Mouse (Mus musculus) gastrocnemius, postnatal 14 days (tissue): ENCODE measurements around the gene Daxx. TPM values are rescaled to one million over a fixed set of nuclear protein-coding genes. Genes with fewer than 3 reads are reported as not detected.
A peak's percentile ranks its signal among the peaks of the same experiment; 100 is the strongest.
"Not testable (repeated sequence)": the region's sequence is repeated elsewhere in the genome, so short reads cannot be mapped to it uniquely, and the experiment has no call there.

Experiments
- DNase-seq: peaks from one replicate; pipeline ENCODE4 v3.0.0; 2021; ENCODE audit warnings: mixed read lengths
- intact Hi-C: fragments of 180-260 bp; cut with DNase I; formaldehyde crosslinking; loops from one replicate; pipeline ENCODE4 v1.15.1; 2025; ENCODE audit warnings: low total_unique reads
- long read RNA-seq, 2 experiments: library from polyadenylated mRNA; stranded (forward); transcript quantifications; one replicate each; pipeline ENCODE4 v2.0.0; 2021
- total RNA-seq, 2 experiments: library from RNA; stranded (reverse); gene quantifications; 2 replicates each; pipeline ENCODE4 v1.2.3; 2021

Daxx gene
- 10 to 100 TPM; 10.2 to 13.8 TPM for total RNA-seq
- long read RNA-seq, experiment 1, transcript Daxx-201 (8 exons, 2,581 nt): major isoform, 8 of 14 reads
- long read RNA-seq, experiment 1, partial matches to known transcripts: 4 of 14 reads
- long read RNA-seq, experiment 1, other reads (novel, unspliced or antisense): 2 of 14 reads
- long read RNA-seq, experiment 2, transcript Daxx-201 (8 exons, 2,581 nt): major isoform, 7 of 7 reads
- long read RNA-seq, experiment 2, partial matches to known transcripts: 0 of 7 reads
- long read RNA-seq, experiment 2, other reads (novel, unspliced or antisense): 0 of 7 reads

DNA sequence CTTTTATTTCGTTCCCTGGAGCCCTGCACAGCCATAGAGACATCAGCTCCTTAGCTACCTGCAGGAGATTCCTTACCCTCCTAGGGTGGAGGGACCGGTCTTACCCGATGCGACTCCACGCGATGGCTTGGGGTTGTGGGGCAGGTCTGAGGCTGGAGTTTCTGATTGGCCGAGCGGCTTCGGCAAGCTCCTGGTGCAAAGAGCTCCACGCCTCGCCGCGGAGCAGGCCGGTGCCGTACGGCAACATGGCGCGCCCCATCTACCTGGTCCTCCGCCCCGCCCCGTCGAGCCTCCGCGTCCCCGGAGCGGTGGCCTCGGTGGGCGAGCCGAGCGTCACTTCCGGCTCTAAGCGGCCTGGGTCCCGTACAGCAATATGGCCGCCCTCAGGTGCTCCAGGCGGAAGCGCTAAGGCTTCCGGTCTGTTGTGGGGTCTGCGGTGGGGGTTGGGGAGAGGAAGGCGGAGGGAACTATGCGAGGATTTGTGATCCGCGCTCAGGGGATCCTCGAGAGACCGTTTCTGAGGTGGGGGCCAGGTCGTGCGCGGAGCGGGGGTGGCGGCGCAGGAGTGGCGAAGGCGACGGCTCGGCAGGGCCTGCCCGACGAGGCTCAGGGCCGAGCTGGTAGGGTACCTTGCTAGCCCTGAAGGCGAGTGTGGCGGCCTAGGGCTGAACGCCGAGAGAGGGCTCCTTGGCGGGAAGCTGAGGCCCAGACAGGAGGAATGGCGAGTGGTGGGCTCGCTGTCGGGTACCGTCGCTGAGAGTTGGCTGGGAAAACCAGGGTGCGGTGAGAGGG, at the start of gene Daxx:
Daxx (plus strand) TSS at position 338 of the 792 bp plus-strand sequence.
- intact Hi-C loops: no loop called here
- peak; percentile 99 for DNase-seq

DNA sequence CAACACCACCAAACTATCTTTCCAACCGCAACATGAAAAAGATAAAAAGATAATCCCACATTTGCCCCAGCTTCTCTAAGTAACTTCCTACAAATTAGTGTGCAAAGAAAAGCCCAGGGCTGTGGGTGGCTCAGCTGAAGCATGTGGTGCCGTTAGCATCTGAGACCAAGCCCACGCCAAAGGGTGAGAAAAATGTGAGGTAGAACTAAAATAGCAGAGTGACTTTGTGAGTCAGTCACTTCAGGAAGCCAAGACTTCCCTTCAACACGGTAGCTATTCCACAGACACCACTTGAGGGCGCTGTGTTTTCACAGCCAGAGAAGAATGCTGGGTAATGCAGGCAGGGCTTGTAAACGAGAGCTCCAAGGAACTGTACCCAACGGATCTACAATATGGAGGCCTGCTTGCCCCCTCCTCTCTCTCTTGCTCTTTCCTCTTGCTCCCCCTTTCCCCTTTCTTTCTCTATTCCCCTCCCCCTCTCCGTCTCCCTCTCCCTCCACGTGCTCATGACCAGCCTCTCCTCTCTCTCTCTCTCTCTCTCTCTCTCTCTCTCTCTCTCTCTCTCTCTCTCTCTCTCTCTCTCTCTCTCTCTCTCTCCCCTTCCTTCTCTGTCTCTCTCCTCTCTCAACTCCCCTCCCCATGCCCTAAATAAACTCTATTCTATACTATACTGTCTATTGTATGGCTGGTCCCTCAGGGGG, 43.7 kb upstream of the Daxx start:
- peak; percentile 26 for DNase-seq
- intact Hi-C loops: no loop called here

DNA sequence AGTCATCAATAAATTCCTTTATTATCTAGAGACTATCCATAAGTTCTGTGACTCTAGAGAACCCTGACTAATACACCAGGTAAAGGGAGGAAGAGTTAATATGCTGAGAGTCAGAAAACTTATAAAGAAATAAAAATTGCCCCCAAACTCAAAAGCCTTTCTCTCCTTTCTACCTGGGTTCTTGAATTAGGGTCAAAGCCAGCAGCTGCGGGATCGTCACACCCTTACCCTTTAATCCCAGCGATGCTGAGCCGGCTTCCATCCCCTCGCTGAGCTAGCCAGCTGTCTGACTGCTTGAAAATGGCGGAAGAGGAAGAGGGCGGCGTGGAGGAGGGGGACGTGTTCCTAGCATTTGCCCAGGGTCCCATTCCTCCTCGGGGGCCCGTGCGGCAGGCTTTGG, 35.7 kb upstream of the Daxx start, which contains the start of gene Gm7029:
Gm7029 (plus strand) TSS at position 301 of the 400 bp plus-strand sequence.
- DNase-seq, intact Hi-C loops: not testable (repeated sequence)

DNA sequence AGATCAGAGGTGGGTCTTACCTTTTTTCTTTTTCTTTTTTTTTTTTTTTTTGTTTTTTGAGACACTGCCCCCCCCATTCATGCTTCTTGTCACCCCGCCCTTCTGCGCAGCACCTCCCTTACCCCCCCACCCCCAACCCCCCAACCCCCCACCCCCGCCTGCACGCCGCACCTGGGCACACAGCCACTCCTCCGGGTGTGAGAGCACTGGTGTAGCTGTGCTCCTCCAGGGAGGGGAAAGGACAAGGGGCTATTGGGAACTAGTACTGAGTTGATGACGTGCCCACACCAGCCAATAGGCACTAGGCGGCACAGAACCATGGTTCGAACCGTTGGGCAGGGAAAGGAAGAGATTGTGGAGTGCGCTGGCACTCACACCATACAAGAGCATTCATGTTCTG, 34.8 kb upstream of the Daxx start:
- intact Hi-C loops: no loop called here
- DNase-seq: no peak

DNA sequence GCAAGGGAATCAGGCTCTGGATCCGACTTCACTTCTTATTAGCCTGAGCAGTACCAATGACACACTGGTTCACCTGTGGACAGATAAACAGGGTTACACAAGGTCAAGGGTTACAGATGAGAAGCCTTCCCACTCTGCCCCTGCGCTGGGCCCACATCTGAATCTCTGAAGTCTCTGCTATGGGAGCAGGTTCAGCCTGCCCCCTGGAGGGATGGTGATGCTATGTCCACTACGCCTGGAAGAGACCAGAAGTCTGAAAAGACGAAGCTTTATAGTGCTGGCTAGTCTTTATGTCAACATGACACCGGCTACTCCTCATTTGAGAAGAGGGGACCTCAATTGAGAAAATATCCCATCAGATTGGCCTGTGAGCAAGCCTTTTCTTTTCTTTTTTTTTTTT, 33.4 kb upstream of the Daxx start:
- intact Hi-C loops, DNase-seq: not testable (repeated sequence)

DNA sequence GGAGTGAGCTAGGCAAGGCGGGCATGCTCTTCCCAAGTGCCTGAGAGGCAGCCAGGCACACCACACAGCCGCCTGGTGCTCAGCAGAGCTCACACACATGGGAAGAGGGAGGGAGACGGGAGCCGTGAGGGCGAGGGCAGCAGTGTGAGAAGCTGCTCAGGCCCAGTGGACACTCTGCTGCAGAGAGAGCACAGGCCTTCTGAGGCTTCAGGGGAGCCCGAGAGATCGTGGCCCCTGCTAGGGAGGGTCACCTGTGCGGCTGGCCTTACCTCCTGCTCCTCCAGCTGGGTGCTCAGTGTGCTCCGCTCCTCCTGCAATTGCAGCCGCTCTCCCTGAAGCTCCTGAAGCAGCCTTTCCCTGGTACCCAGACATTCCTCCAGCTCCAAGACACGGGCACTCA, 24.9 kb upstream of the Daxx start:
- intact Hi-C loops, DNase-seq: not testable (repeated sequence)

DNA sequence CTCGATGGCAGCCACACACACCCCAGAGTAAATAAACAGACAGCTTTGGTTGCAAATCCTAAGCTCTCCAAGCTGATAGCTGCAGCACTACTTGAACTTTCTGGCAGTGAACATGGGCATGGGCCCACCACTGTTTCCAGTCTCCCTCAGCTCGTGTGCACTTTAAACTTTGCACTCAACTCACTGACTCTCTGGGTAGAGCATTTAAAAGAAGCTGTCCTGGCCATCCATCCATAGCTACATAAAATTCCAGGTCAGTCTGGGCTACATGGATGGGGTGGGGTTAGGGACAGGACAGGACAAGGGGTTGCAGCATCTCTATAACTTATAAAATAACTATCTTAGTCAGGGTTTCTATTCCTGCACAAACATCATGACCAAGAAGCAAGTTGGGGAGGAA, 21.4 kb upstream of the Daxx start:
- DNase-seq, intact Hi-C loops: not testable (repeated sequence)

DNA sequence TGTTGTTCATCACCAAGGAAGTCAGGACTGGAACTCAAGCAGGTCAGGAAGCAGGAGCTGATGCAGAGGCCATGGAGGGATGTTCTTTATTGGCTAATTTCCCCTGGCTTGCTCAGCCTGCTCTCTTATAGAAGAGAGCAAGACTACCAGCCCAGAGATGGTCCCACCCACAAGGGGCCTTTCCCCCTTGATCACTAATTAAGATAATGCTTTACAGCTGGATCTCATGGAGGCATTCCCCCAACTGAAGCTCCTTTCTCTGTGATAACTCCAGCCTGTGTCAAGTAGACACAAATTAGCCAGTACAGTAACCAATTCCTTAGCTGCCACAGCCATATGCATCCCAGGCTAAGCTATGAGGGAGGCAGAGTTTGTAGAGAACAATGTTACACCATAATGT, 21.0 kb upstream of the Daxx start:
- intact Hi-C loops, DNase-seq: not testable (repeated sequence)

DNA sequence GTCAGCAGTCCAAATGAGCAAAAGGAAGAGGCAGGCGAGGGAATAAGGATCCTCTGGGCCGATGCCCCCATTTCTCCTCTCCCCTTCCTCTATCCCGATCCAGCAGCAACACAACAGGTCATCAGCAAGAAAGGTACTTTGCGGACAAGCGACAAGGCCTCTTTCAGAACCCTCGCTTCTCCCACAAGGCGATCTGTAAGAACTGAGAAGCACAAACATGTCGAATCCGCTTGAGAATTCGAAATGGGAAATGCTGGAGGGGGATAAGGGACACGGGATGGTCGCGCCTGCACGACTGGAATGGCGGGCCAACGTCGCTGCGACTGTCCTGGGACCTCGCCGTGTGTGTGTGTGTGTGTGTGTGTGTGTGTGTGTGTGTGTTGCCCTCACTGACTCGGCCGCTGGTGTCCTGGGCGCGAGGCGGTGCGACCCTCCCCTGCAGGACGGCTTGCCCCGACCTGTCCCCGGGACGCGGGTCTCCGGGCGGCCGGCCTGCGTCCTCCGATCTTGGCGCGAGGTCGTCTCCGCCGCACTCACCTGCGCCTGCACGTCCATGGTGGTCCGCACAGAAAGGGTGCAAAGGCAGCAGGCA, 19.2 kb upstream of the Daxx start:
- DNase-seq, intact Hi-C loops: not testable (repeated sequence)

DNA sequence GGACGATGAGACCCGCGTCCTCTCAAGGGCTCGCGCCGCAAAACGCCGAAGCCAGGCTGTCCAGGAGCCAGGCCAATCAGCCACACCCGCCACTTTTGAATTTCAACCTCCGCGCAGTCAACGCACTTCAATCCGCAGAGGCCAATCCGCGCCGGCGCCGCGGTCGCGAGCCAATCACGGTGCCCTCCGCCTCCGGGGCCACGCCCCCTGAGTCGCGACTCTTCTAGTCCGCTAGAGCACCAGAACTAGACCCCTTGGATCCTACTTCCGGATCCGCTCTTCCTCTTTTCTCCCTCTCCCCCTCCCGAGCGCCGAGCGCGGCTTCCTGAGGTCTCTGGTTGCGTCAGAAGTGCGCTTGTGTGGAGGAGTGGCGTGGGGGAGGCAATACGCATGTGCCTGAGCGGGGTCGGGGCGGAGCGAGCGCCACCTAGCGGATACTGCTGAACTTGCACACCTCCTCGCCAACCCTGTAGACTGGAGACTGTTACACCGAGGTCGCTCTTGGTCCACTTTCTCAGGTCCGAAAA, 18.6 kb upstream of the Daxx start, which contains the start of gene Kifc1:
Kifc1 (minus strand) TSS at position 129 of the 527 bp plus-strand sequence.
- peak; percentile 99 for DNase-seq
- intact Hi-C loops: no loop called here

DNA sequence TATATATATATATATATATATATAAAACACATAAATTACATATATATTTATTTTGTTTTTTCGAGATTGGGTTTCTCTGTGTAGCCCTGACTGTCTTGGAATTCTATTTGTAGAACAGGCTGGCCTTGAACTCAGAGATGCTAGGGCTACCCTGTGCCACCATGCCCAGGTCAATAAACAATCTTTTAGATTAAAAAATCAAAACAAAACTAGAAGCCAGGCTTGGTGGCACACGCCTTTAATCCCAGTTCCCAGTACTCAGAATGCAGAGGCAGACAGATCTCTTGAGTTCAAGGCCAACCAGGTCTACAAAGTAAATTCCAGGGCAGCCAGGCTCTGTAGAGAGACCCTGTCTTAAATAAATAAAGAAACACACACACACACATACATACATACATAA, 17.9 kb upstream of the Daxx start:
- no peak for DNase-seq
- intact Hi-C loops: no loop called here

DNA sequence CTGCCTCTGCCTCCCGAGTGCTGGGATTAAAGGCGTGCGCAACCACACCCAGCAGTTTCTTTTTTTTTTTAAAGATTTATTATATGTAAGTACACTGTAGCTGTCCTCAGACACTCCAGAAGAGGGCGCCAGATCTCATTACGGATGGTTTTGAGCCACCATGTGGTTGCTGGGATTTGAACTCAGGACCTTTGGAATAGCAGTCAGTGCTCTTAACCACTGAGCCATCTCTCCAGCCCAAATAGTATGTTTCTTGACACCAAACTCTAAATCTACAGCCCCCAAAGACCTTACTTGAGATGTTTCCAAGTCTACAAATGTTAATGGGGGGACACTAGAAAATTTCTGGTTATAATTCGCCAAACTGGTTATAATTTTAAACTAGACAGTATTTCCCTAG, 17.3 kb upstream of the Daxx start:
- DNase-seq, intact Hi-C loops: not testable (repeated sequence)

DNA sequence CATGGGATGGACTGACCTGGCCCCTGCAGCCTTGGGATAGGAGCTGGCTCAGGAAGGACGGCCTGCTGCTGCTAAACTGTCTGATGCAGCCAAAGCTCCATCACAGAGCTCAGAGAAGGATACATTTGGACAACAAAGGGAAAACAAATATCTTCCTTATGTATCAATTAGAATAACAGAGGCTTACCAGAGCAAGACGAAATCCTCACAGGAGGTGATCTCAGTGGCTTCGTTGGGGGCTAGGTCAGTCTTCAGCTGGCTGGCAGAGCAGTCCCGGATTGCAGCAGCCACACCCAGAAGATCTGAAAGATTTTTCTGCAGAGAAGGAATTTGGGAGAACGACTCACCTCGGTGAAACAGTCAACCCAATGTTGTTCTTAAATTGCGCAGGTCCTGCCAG, 16.8 kb upstream of the Daxx start:
- DNase-seq: no peak
- intact Hi-C loops: no loop called here

DNA sequence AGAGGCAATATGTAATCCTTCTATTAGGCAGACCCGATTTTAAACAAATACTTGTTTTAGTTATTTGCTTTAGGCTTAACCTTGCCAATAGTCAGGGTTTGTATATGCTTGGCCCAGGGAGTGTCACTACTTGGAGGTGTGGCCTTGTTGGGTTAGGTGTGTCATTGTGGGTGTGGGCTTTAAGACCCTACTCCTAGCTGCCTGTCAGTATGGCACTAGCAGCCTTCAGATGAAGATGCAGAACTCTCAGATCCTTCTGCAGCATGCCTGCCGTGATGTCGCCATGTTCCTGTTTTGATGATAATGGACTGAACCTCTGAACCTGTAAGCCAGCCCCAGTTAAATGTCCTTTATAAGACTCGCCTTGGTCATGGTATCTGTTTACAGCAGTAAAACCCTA, 16.2 kb upstream of the Daxx start:
- intact Hi-C loops, DNase-seq: not testable (repeated sequence)

DNA sequence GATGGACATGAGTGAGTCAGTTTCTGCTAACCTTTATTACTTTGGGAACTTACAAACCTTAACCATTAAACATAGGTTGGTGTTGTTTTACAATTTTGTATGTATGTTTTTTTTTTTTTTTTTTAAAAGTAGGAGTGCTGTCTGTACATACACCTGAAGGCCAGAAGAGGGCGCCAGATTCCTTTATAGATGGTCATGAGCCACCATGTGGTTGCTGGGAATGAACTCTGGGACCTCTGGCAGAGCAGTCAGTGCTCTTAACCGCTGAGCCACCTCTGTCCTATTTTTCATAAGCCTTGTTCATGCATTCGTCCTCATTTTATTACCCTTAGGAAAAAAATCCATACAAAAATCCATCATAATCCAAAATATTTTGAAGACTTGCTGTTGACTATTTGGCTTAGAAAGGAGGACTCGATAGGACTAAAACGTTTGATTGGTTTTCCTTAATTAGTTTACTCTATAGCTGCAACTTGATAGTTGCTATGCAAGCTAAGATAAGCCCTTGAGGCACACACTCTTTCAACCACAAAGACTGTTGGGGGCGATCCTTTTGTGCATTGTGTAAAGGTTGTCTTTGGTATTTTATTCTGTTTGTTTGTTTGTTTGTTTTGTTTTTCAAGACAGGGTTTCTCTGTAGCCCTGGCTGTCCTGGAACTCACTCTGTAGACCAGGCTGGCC, 12.0 kb upstream of the Daxx start:
- DNase-seq: no peak

DNA sequence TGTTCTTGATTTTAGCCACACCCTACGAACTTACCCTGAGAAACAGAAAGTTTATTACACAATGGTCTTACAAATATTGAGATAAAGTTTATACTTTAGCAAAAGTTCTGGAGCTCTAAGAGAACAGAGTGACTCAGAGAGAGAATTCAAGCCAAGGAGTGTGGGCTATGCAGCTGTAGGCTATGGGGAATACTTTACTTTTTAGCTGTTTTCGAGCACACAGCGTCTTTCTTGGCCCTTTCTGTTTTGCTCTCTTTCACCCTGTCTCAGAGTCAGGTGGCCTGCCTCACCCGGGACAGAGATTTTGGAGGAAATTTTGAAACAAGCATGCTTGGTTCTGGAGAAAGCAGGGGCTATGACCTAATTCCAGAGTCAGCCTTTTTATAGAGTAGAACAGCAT, 11.0 kb upstream of the Daxx start:
- intact Hi-C loops: not testable (repeated sequence)

More for the DNA sequence above, 12.0 kb upstream of the Daxx start:
- intact Hi-C loops: no loop called here

DNA sequence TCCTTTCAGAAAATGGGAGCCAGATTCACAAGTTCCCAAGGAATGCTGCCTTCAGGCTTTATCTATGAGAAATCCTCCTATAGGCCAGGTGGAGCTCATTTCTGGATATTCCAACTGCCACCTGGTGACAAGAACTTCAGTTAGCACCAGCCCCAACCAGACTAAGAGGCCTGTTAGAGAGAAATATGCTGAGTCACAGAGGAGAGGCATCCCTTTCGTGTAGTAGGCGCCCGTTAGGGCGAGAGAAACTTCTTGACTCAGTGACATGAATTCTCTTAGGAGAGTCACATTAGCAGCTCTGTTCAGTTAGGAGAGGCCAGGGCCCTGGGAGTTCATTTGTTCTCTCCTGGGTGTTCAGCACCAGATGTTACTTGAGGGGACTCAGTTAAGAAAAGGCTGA, 9.6 kb upstream of the Daxx start:
- intact Hi-C loops: loop anchor here (5.0 kb wide), 1 partner anchor 497 kb away; no protein-coding TSS in a partner anchor

More for the DNA sequence above, 11.0 kb upstream of the Daxx start:
- DNase-seq: not testable (repeated sequence)

DNA sequence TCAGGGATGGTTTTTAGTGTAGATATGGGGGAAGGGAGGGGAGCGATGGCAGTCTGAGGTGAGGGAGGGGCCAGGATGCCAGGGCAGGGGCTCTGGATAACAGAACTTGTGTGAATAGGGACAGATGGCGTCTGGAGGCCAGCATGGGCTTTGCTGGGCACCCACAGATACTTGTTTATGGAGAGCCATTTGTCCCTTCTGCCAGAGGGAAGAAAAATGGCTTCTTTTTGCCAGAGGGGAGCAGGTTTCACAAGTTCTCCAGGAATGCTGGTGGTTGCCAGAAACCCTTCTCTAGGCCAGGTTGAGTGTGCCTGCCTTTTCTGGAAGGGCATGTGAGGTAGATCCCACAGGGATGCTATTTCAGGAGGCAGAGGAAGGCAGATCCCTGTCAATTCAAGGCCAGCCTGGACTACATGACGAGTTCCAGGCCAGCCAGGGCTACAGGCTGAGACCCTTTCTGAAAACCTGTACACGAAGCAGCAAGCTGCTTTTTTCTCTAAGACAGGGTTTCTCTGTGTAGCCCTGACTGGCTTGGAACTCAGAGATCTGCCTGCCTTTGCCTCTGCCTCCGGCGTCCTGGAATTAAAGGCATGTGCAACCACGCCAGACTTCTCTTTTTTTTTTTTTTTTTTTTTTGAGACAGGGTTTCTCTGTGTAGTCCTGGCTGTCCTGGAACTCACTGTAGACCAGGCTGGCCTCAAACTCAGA, 8.8 kb upstream of the Daxx start:
- no peak for DNase-seq
- intact Hi-C loops: loop anchor here (5.0 kb wide), 1 partner anchor 498 kb away; no protein-coding TSS in a partner anchor

More for the DNA sequence above, 9.6 kb upstream of the Daxx start:
- DNase-seq: no peak
